8 mouse cellular contexts compared by ENCODE assay signal in the genomic region with DNA sequence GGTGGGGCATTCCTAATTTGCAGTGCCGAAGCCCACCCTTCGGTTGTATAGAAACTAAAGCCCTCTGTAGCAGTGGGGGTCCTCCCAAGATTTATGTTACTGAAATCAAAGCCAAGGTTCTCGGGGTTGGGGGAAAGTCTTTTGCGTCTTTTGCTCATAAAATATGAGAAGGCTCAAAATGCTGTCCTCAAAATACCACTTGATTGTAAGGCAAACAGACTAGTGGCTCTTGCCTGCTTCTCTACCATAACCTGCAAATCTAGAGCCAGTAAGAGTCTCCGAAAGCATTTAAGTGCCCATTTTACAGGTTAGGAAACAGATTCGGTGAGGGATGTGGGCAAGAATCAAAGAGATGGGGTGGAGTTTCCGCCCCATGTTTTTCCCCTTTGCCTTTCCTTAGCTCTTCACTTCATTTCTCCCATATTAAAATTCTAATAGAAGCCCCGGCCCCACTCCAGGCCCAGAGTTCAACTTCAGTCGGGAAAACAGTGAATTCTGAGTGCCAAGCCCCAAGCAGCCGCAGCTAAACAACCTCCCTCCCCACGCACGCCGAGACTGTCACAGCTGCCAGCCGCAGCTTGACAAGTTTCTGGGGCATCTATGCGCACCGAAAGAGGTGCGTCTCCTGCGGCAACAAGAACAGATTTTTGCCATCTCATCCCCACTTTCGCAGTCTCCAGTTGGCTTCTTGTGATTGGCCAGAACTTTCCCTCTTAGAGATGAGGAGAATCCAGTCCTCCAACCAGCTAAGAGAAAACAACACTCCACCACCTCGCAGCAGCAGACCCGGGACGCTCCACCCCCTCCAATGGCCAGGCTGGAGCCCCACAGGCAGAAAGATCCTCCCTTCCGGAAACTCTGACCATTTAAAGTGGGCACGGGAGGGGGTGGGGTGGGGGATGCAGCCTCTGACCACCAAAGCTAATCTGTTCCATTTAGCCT. TPM values are rescaled to one million over a fixed set of nuclear protein-coding genes. Genes with fewer than 3 reads are reported as not detected.
DNase-seq lines count a peak whose midpoint lies in the region; ATAC-seq and TF ChIP-seq lines count a peak whose summit lies in the region.

No protein-coding gene starts in this region.

- H3K4me2 ChIP-seq in hindbrain, embryonic 16.5 days (ENCODE audit: low read length): peak overlapping the region; percentile 97

- H3K27me3 ChIP-seq in hindbrain, embryonic 16.5 days (replicated peaks; ENCODE audit: control insufficient read depth, insufficient read depth, low read length): no peaks in the 10 kb centered on the region

- H3K4me3 ChIP-seq in cortical plate, adult 2 months (ENCODE audit: insufficient read depth, low read length): peak overlapping the region; percentile 37
- peak overlapping the region; percentile 61 for H3K4me3 ChIP-seq in hindbrain, embryonic 16.5 days (ENCODE audit: low read length)

- no peaks in the 10 kb centered on the region for H3K36me3 ChIP-seq in hindbrain, embryonic 16.5 days (ENCODE audit: control insufficient read depth, insufficient read depth, low read length)

- TF ChIP-seq CTCF in cortical plate, adult 2 months (IDR thresholded peaks at IDR 0.05; ENCODE audit: extremely low read depth, insufficient read depth, low read length): no peak

- peak; percentile 89 for TF ChIP-seq POLR2A in cortical plate, adult 2 months (IDR thresholded peaks at IDR 0.05; ENCODE audit: extremely low read depth, insufficient read depth, low read length)

- no peaks in the 10 kb centered on the region for H3K9me3 ChIP-seq in hindbrain, embryonic 16.5 days (ENCODE audit: control insufficient read depth, low read length)

- peak; percentile 91 for ATAC-seq in hindbrain, embryonic 16.5 days

- H3K4me1 ChIP-seq in cortical plate, adult 2 months (ENCODE audit: control insufficient read depth, insufficient read depth, low read length): peaks cover 5% of the 10 kb centered on the region
- H3K4me1 ChIP-seq in hindbrain, embryonic 16.5 days (ENCODE audit: control insufficient read depth, insufficient read depth, low read depth, low read length): peaks cover 13% of the 10 kb centered on the region

- H3K9ac ChIP-seq in hindbrain, embryonic 16.5 days (ENCODE audit: low read depth, low read length): peak overlapping the region; percentile 77

- H3K27ac ChIP-seq in cortical plate, adult 2 months (ENCODE audit: insufficient read depth, low read length): peak overlapping the region; percentile 98
- peak overlapping the region; percentile 85 for H3K27ac ChIP-seq in hindbrain, embryonic 16.5 days (ENCODE audit: low read depth, low read length)

- 1% methylated on average over 24 of the region's 24 CpGs for WGBS in hindbrain, embryonic 16.5 days

- peak; percentile 44 for DNase-seq in adipocyte (ENCODE audit: low spot score)
- DNase-seq in gastrocnemius, adult 8-10 months (ENCODE audit: low spot score in 2 of 2): peak; percentile 66 to 75
- DNase-seq in left cerebral cortex, adult 11 months (ENCODE audit: low spot score): peak; percentile 84
- peak; percentile 72 for DNase-seq in lung, postnatal 14 days
- DNase-seq in right cerebral cortex, adult 2 months (ENCODE audit: low spot score in 2 of 2): peak; percentile 78 to 83
- DNase-seq in c-Kit-positive CD71-positive TER-119-positive erythroid progenitor cells, embryonic 14.5 days (ENCODE audit: low spot score): no peak

RNA-seq across cellular contexts. Expression of a gene that starts 33.7 kb away (rescaled TPM):
- 2,914 and 2,964 TPM in 2 replicates for polyA plus RNA-seq in cortical plate, adult 2 months (2012; rRNA removed)
- total RNA-seq in gastrocnemius, adult 8-10 months (2022): under 1 TPM in 3 of 4 experiments, not detected in 1; 0.29 to 0.38 (median 0.36) TPM
- polyA plus RNA-seq in hindbrain, embryonic 16.5 days (2015; fragmentation: Nextera tagmentation; extraction: Ambion mirVana): 326 and 328 TPM in 2 replicates
